Mouse (Mus musculus) frontal cortex, postnatal 10 days (tissue): ENCODE data around the gene Rnf181.

ENCODE experiments used
- DNase-seq, 2 experiments: peaks; one replicate each; pipeline ENCODE4 v3.0.0; 2022; ENCODE audit warnings: low spot score in 2 of 2, mixed read lengths in 1 of 2

The Rnf181 gene

DNA sequence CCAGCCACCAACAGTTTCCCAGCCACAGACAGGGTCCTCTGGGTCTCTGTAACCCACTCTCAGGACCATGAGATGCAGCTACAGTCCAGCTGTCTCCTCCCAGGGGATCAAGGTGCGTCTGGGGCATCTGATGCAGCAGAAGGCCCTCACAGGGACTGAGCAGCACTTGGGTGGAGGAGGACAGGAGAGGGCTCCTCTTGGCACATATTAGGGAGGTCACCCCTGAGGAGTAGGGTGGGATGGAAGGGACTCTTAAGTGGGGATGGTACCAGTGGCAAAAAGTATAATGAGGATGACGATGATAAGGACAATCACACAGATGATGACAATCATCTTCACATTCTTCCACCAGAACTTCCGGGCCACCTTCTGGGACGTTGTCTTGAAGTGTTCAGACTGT, 18.5 kb upstream of the Rnf181 start:
- DNase-seq = no peak

DNA sequence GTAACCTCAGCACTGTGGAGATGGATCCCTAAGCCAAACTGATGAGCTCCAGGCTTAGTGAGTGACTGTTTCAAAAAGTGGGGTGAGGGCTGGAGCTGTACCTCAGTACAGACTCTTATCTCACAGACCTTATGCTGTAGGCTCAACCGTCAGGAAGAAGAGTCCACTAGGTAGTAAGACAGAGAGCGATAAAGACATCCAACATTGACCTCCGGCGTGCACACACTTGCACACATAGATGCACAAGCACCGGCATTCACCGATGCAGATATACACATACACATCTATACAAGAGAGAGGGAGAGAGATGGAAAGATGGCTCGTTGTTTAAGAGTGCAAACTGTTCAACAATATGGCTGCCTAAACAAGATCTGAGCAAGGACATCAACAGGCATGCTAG, 17.2 kb upstream of the Rnf181 start:
- no peak for DNase-seq

DNA sequence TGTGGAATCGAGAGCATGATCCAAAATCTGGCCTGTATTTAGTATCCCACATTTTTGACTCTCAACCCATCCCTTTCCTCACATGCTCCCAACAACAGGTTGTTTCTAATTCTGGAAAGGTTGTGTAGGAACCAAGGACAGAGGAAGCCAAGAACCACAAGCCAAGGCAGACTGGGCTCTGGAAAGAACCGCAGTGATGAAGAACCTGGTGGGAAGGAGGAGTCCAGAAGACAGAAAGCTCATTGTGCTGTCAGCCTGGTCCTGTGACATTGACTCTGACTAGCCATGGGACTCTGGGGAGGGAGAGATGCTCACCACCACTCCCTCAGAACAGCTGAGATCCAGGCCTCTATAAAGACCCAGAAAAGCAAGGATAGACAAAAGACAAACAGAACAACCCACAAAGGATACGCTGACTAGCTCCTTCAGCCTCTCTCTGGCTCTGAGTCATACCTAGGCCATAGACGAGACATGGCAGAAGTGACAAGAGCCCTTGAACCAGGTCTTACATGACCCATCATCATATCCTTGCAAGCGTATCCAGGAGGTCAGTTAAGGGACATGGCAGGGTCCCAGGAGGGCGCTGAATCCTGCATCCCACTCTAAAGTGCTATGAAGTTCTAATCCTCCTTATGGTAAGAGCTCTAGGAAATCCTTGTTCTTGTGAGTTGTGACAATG, 16.5 kb upstream of the Rnf181 start:
- no peak for DNase-seq

DNA sequence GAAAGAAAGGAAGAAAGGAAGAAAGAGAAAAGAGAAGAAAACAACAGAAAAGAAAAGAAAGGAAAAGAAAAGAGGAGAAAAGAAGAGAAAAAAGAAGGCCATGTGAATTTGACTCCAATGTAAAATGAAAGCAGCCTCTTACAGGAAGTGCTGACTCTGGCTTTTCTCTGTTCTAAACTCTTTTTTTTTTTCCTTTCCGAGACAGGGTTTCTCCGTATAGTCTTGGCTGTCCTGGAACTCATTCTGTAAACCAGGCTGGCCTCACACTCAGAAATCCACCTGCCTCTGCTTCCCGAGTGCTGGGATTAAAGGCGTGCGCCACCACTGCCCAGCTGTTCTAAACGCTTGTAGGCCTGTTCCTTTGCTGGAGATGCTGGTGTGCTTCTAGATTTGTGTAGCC, 15.7 kb upstream of the Rnf181 start:
- no peak for DNase-seq

DNA sequence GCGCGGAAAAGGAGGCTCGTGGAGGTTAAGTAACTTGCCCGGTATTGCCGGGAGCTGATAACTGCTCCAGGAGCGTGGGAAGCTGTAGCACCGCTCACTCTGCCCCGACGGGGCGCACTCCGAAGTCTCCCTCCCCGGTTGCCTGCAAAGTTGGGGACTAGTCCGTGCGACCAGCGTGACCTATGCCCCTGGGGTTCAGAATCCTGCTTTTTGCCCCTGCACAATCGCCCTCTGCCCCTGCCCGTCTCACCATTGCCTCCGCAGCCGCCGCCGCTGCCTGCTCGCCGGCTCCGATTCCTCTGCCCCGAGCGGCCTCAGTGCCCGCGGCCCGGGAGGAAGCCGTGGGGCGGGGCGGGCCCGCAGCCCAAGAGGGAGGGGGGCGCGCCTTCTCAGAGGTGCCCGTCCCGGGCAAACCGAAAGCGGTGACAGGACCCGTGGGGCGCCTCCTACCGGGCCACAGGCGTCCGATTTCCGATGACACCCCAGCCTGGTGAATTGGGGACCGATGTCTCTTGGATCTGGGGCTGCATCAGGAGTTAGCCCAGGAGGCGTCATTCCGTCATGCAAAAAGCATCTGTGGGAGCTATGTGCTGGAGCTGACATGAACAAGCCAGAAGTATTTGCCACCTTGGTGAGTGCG, 13.5 kb upstream of the Rnf181 start, which contains the start of gene Vamp5:
Gene Vamp5, minus strand, starts transcription at position 338 of the 640 bp plus-strand sequence.
- no peak for DNase-seq

DNA sequence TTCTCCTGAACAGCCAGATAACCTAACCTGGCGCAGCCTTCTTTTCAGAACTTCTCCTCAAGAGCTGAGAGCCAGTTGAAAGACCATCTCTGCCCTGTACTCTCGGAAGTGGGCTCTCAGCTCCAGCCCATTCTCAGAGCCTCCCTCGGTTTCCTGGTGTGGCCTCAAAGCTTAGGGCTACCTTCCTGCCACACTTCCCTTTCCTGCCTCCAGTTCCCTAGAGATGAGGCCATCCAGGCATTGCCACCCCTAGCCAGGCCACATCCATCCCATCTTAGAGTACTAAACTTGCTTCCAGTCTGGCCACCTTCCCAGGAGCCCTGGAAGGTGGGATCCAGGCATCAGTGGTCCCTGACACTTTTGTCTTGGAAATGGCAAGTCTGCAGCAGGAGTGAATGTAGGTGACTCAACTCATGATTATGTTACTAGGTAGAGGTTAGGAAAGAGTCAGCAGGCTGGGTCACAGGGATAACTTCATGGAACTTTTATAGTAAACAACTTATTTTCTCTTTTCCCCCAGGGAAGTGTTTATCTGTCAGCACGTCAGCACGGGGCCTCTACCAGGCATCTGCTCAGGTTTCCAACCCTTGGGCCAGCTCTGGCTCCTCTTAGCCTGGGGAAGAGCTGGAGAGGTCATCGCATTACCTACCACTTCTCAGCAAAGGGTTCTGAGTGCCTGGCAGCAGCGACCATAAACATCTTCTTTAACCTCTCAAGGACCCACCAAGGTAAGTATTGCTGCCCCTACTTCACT, 12.8 kb upstream of the Rnf181 start:
- no peak for DNase-seq

DNA sequence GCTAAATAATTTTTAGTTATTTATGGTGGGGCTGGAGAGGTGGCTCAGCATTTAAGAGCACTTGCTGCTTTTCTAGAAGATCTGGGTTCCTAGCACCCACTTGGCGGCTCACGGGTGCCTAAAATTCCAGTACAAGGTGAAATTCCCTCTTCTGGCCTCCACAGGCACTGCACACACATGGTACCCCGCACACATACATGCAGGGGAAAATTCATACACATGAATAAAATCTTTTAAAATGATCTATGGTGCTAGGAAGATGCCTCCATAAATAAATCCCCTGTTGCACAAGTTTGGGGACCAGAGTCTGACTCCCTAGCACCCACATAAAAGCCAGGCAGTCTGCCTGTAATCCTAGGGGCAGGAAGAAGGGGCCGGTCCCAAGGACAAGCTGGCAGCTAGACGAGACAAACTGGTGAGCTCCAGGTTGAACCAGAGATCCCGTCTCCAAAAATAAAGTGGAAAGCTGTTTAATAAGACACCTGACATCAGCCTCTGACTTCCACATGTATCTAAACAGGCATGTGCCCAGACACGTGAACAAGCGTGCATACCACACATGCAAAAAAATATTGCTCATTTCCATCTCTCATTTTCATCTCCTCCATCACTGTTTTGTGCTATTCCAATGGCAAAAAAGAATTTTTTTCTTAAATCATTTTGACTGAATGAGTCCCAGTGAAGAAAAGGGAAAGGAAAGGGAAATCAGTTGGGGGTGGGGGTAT, 11.9 kb upstream of the Rnf181 start:
- DNase-seq = no peak

DNA sequence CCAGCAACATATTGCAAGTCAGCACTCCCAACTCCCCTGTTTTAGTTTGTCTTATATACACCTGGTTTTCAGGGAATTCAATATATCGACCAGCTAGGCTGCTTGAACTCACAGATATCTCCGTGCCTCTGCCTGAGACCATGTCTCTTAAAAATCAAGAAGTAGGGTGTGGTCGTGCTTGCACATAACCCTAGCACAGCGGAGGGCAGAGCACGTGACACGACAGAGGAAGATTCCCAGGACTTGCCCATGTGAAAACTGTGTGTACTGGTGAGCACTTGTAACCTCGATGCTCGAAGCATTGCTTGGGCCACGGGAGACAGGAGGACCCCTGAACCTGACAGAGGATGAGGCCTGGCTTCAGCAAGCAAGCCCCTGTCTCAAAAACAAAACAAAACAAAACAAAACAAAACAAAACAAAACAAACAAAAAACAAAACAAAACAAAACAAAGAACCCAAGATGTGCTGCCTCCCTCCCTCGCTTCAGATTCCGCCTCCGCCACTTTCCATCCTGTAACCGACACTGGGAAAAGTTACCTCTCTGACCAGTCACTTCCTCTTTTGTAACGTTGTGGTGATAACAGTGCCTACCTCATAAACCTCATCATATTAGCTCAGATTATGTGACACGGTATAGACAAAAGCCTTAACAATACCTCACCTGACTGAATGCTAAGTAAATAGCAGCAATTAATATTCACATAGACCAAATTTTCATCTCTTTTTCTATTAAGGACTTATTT, 8.2 kb upstream of the Rnf181 start:
- DNase-seq = no peak

DNA sequence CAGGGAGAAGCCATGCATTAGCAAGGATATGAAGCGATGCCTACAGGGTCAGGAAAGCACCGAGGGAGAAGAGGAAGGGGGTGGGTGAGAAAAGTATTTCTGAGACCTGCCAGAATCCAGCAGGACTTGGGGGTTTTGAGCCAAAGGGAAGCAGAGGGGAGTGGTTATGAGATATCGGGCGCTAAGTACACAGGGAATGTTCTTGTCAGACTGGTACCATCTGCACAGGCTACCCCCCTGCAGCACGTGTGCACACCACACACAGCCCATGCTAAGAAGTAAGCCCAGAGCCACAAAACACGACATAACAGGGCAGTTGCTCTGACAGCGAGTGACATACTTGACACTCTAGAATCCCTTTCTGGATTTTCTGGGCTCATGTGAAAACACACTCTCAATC, 7.5 kb upstream of the Rnf181 start:
- DNase-seq = no peak

DNA sequence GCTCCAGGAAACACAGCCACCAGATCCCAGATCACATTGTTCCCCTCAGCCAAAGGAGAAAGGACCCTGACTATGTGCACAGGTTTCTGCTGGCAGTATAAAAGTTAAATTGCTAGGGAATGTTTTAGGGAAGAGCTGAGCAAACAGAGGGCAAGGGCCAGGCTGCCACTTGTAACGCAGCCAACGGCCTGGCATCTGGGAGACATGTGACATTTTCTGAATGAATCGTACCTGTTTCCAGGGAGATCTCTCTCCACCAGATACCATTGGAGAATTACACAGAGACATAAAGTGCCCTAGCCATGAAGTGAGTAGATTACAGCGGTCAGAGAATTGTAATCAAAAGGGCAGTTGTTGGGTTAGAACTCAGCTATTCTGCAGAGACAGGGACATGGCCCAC, 6.4 kb upstream of the Rnf181 start:
- no peak for DNase-seq

DNA sequence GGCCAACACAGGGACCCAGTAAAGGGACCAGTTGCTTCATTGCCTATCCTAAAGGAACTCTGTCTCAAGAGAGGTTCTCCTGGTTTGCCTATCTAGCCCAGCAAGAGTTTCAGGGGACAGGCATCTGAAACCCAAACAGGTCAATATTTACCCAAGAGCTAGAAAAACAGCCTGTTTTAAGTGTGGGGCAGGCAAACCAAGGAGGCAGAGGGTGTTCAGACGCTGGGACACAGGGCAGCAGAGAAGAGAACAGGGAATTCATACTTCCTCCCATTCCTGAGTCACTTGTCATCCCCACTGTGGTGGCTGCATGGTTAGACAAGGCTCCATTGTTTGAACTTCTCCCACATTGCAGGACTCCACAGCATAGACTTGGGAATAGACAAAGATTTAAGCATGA, 4.8 kb upstream of the Rnf181 start:
- no peak for DNase-seq

DNA sequence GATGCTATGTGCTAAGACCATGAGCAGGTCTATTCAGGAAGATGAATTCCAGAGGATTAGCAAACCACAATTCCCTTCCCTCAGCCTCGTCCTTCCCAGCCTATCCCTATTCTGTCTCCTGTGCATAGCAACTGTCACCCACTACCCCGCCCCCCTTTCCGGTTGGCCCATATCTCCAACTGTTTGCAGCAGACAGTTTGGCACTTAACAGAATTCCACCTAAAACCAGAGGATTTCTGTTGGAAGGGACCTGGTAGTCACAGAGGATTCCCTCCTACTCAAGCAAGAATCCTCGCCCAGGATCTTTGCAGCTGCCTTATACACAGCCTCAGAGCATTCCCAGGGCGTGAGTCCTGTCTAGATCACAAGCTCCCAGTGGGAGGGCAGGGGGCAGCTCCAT, 4.4 kb upstream of the Rnf181 start:
- DNase-seq = no peak

DNA sequence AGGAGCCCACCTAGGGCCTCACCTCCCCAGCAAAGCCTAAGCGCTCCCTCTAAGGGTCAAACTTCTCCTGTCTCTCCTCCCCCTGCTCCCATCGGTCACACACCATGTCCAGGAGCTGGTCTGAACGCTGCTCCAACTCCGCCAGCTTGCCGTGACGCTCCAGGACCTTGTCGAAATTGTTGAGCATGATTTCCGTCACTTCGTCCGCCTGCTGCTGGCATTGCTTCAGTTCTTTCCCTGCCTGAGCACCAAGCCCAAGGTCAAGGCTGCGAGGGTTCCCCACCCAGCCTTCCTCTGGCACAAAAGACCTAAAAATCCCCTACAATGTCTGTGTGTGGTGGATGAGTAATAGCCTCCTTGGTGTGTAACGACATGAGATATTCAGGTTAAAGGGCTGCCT, 3.3 kb upstream of the Rnf181 start:
- no peak for DNase-seq

DNA sequence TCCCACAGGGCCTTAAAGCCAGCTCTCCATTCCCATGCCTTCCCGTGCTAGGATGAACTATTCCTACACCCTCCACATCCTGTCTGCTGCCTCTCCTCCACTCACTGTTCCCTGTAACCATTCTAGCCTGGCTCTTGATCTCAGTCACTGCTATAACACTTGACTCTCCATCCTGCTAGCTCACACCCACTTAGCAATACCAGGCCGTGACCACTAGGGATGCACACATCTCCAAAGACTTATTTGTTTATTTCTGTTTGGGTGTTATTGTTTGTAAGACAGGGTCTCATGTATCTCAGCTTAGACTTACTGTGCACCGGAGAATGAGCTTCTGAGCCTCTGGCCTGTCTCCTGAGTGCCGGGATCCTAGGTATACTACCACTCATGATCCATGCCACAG, 2.8 kb upstream of the Rnf181 start:
- DNase-seq = no peak

DNA sequence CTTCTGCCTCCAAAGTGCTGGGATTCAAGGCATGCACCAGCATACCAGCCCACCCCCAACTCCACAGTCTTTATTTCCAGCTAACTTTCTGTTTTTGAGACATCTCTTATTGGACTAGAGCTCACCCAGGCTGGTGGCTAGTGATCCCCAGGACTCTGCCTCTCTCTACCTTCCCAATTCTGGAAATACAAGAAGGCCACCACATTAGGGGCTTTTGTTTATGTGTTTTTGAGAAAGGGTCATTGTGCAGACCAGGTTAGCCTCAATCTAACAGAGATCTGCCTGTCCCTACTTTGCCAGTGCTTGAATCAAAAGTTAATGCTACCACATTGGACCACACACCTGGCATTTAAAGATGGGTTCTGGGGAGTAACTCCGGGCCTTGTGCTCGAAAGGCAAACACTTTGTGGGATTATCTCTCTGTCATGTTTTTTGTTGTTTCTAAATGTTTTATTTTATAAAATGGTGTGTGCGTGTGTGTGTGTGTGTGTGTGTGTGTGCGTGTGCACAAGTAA, 761 bp upstream of the Rnf181 start:
- no peak for DNase-seq

DNA sequence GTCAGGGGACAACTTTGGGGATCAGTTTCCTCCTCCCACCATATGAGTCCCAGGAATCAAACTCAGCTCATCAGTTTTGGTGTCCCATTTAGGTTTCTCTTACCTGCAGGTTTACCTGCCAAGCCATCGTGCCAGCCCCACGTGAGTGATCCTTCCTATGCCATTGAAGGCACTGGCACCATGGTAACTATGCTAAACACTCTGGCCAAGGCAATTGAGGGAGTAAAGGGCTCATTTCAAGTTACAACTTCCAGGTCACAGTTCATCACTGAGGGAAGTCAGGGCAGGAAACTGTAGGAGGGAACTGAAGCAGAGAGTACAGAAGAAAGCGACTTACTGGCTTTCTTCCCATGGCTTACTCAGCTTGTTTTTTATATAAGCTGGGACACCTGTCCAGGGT, 452 bp downstream of the Rnf181 start:
- DNase-seq = no peak

DNA sequence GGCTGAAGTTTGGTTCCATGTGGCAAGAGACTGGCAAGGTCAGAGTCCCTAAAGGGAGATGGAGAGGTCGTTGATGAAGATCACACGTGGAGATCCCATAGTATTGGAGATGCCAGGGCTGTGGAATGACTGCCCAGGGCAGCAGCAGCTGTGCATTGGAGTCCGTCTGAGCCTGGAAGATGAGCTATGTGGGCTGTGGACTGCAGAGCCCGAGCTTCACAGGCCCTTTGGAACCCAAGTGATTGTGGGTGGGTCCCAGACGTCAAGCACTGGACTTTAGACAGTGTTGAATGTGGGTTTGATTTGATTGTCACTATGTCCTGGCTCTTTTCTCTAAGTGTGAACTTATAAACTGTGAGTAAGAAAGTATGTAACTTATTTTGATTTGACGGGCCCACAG, 1.8 kb downstream of the Rnf181 start:
- DNase-seq = no peak

DNA sequence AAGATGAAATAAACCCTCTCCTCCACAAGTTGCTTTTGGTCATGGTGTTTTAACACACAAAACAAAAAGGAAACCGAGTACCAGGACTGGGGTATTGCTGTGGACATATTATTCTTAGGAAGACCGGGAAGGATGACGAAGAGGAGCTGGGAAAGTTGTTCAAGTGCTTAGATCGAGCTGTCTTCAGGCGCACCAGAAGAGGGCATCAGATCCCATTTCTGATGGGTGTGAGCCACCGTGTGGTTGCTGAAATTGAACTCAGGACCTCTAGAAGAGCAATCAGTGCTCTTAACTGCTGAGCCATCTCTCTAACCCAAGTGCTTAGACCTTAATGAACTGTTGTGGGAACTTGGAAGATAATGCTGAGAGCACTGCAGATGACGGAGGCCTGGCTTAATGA, 2.7 kb downstream of the Rnf181 start:
- DNase-seq = no peak

DNA sequence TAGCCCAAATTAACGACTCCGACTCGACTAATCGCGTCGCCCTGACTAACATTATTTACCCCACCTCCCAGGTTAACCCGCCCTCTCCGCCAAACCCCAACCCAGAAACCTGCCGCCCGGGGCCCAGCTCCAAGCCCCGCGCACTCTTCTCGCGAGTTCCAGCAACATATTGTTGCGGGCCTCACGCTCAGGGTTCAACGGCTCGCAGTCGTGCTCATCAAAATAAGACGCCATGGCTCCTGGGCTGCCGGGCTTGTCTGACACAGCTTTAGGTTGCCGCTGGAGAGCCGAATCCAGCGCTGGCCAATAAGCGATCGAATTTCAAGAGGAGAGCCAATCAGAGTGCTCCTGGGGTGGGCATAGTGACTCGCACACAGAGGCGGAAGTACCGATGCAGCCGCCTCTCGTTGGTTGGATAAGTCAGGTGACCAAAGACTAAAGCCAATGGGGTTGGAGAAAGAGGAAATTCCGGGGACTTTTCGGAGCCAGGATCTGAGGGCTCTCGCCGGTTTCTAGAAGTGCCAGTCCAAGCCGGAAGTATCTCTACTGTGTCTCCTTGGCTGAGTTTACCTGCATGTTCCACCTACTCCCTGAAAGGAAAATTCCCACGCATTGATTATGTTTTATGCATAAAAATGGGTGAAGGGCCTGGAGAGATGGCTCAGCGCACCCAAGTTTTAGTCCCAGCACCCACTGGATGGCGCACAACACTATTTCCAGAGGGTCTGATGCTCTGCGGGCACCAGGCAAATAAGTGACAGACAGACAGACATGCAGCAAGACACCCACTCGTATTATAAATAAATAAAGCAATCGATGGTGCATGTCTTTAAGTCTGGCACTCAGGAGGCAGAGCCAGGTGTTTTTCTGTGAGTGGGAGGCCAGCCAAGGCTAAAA, 4.4 kb downstream of the Rnf181 start:
- DNase-seq = peak; percentile 95

DNA sequence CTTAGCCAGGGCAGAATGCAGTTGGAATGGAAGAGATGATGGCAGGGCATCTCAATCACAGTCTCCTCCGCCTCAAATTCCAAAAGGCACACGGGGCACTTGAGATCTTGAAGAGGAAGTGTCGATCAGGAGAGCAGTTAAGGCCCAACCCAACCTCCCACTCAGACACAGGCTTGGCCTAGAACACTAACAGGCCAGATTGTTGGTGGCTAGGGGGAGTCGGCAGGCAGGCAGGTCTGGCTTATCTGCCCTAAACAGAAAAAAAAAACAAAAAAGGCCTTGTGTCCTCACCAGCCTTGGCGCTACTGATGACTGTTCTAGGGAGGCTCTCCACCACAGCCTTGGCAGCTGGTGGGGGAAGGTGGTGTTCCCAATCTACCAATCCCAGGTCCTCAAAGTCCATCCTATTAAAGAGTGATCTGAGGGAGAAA, 5.6 kb downstream of the Rnf181 start:
- DNase-seq = no peak

DNA sequence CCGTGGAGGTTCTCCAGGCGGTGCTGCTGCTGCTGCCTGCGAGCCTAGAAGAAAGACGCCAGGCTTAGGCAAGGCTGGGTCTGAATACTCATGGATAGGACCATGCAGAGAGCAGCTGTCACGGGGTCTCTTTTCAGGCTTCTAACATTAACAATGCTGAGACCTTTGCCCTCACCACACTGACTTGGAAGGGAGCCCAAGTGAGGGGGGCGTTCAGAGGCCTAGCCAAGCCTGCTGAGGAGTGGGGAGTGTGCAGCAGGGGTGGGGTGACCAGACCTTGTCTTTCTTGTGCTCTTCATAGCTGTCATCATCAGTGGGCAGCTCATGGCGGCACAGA, 6.2 kb downstream of the Rnf181 start:
- DNase-seq = no peak
